9 mouse cellular contexts compared by ENCODE assay signal in the genomic region with DNA sequence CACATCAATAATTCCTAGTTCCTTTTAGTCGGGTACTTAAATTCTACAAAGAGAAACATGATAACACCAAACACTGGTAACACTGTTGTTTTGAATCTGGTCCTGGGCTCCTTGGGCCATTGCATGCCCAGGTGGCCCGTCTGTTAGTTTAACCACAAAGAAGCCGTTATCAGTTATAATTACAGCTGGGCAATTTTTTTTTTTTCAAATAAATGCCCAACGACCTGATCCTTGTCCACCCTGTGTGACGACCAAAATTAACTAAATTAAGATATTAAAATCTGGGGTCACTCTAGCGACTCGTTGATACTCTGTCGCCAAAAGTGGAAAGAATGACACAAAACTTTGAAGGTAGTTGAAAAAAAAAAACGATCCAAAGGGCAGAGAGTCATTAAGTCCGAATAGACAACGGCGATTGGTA. TPM values are rescaled to one million over a fixed set of nuclear protein-coding genes. Genes with fewer than 3 reads are reported as not detected.
DNase-seq lines count a peak whose midpoint lies in the region; ATAC-seq lines count a peak whose summit lies in the region.
"Had no signal": no experiment of that assay in that cellular context is flagged by ENCODE, and none has a peak within 500 bp of the region (broad histone marks: within the 10 kb centered on the region; RNA-seq: fewer than 3 reads in every experiment).

No protein-coding gene starts in this region.

- no peaks in the 10 kb centered on the region for H3K9me3 ChIP-seq in neural tube, embryonic 11.5 days (ENCODE audit: control insufficient read depth, low read length)
- H3K9me3 ChIP-seq in forebrain, embryonic 15.5 days = no peaks in the 10 kb centered on the region
- no peaks in the 10 kb centered on the region for H3K9me3 ChIP-seq in liver, embryonic 12.5 days (replicated peaks)
- H3K9me3 ChIP-seq in stomach, embryonic 16.5 days (replicated peaks; ENCODE audit: control insufficient read depth, low read length) = no peaks in the 10 kb centered on the region; the same call in 1 of the 2 replicates

- H3K4me3 ChIP-seq in neural tube, embryonic 11.5 days (ENCODE audit: low read depth, low read length) = no peak overlapping the region; the same call in none of the 2 replicates
- peak overlapping the region; percentile 58; the same call in 1 of the 2 replicates for H3K4me3 ChIP-seq in forebrain, embryonic 15.5 days
- H3K4me3 ChIP-seq in liver, embryonic 12.5 days = peak overlapping the region; percentile 72
- H3K4me3 ChIP-seq in stomach, embryonic 16.5 days (replicated peaks; ENCODE audit: low read length) = peak overlapping the region; percentile 60; the same call in 1 of the 2 replicates

- 0 out of 2 replicates have a peak, but pooled peaks cover 2% of the 10 kb centered on the region for H3K4me1 ChIP-seq in neural tube, embryonic 11.5 days (ENCODE audit: control insufficient read depth, insufficient read depth, low read length)
- H3K4me1 ChIP-seq in forebrain, embryonic 15.5 days = peaks cover 14% of the 10 kb centered on the region
- H3K4me1 ChIP-seq in liver, embryonic 12.5 days = peaks cover 18% of the 10 kb centered on the region
- peaks cover 14% of the 10 kb centered on the region for H3K4me1 ChIP-seq in stomach, embryonic 16.5 days (ENCODE audit: control insufficient read depth, insufficient read depth, low read length)

- no peaks in the 10 kb centered on the region for H3K27me3 ChIP-seq in neural tube, embryonic 11.5 days (ENCODE audit: control insufficient read depth, insufficient read depth, low read length)
- H3K27me3 ChIP-seq in forebrain, embryonic 15.5 days = no peaks in the 10 kb centered on the region
- no peaks in the 10 kb centered on the region for H3K27me3 ChIP-seq in liver, embryonic 12.5 days (replicated peaks)
- H3K27me3 ChIP-seq in stomach, embryonic 16.5 days (ENCODE audit: control insufficient read depth, insufficient read depth, low read length) = no peaks in the 10 kb centered on the region

- H3K36me3 ChIP-seq in neural tube, embryonic 11.5 days (ENCODE audit: control insufficient read depth, insufficient read depth, low read length) = no peaks in the 10 kb centered on the region
- H3K36me3 ChIP-seq in forebrain, embryonic 15.5 days = peaks cover 14% of the 10 kb centered on the region
- H3K36me3 ChIP-seq in liver, embryonic 12.5 days = 0 out of 2 replicates have a peak, but pooled peaks cover 2% of the 10 kb centered on the region
- H3K36me3 ChIP-seq in stomach, embryonic 16.5 days (ENCODE audit: control insufficient read depth, insufficient read depth, low read length) = no peaks in the 10 kb centered on the region

- H3K4me2 ChIP-seq in neural tube, embryonic 11.5 days (ENCODE audit: low read depth) = peak overlapping the region; percentile 88
- H3K4me2 ChIP-seq in forebrain, embryonic 15.5 days (replicated peaks) = peak overlapping the region; percentile 99
- H3K4me2 ChIP-seq in liver, embryonic 12.5 days = peak overlapping the region; percentile 100
- peak overlapping the region; percentile 98 for H3K4me2 ChIP-seq in stomach, embryonic 16.5 days (ENCODE audit: low read depth, low read length)

- DNase-seq in neural tube, embryonic 11.5 days (ENCODE audit: low spot score) = no peak
- DNase-seq in neural tube, embryonic 10.5 days (ENCODE audit: extremely low spot score, low spot score) = no peak
- no peak for DNase-seq in embryo, embryonic 10 days (ENCODE audit: low spot score)
- DNase-seq in natural killer cell, adult 2 months (ENCODE audit: low spot score in 2 of 2) = no peak
- DNase-seq in gastrocnemius, postnatal 10 days = no peak
- DNase-seq: retina, postnatal 1 day had no signal

- no peak overlapping the region for H3K27ac ChIP-seq in neural tube, embryonic 11.5 days (ENCODE audit: low read depth, low read length)
- H3K27ac ChIP-seq in forebrain, embryonic 15.5 days (replicated peaks) = no peak overlapping the region
- H3K27ac ChIP-seq in liver, embryonic 12.5 days = peak overlapping the region; percentile 93
- H3K27ac ChIP-seq in stomach, embryonic 16.5 days (ENCODE audit: low read length) = peak overlapping the region; percentile 29

- no peak for ATAC-seq in neural tube, embryonic 11.5 days (ENCODE audit: insufficient read depth, low FRiP score, low TSS enrichment)
- no peak for ATAC-seq in forebrain, embryonic 15.5 days (replicated peaks)
- ATAC-seq in liver, embryonic 12.5 days = no peak
- ATAC-seq in stomach, embryonic 16.5 days (ENCODE audit: insufficient read depth, low FRiP score) = no peak

- no peak overlapping the region for H3K9ac ChIP-seq in neural tube, embryonic 11.5 days (ENCODE audit: low read length)
- no peak overlapping the region for H3K9ac ChIP-seq in forebrain, embryonic 15.5 days (replicated peaks)
- H3K9ac ChIP-seq in liver, embryonic 12.5 days = peak overlapping the region; percentile 85
- H3K9ac ChIP-seq in stomach, embryonic 16.5 days (ENCODE audit: low read length) = no peak overlapping the region; the same call in 1 of the 2 replicates

- 6% methylated on average over 12 of the region's 12 CpGs for whole genome bisulfite sequencing in neural tube, embryonic 11.5 days
- WGBS in forebrain, embryonic 15.5 days = 16% methylated on average over 12 of the region's 12 CpGs
- WGBS in liver, embryonic 12.5 days (ENCODE audit: insufficient replicate concordance) = 4% methylated on average over 12 of the region's 12 CpGs
- 13% methylated on average over 12 of the region's 12 CpGs for WGBS in stomach, embryonic 16.5 days

RNA-seq across cellular contexts. Expression of gene Mnd1, which starts 0.9 kb away (rescaled TPM):
- 8.2 and 9.1 TPM in 2 replicates for polyA plus RNA-seq in neural tube, embryonic 11.5 days (2014; fragmentation: Nextera tagmentation; extraction: Ambion mirVana)
- polyA plus RNA-seq in forebrain, embryonic 15.5 days (2015; fragmentation: Nextera tagmentation; extraction: Ambion mirVana) = 2.5 and 3.9 TPM in 2 replicates
- polyA plus RNA-seq in liver, embryonic 12.5 days (2016; fragmentation: Nextera tagmentation; extraction: Ambion mirVana) = 12.3 and 12.8 TPM in 2 replicates
- 9.7 and 12.6 TPM in 2 replicates for polyA plus RNA-seq in stomach, embryonic 16.5 days (2015; fragmentation: Nextera tagmentation; extraction: Ambion mirVana)
- 1 to 10 TPM; 8.1 to 8.5 TPM for total RNA-seq in gastrocnemius, postnatal 10 days (2021)

RNA-seq across cellular contexts. Expression of gene Gm6525, which starts 19.2 kb away (rescaled TPM):
- 0.76 and 0.95 TPM in 2 replicates for polyA plus RNA-seq in neural tube, embryonic 11.5 days (2014; fragmentation: Nextera tagmentation; extraction: Ambion mirVana)
- polyA plus RNA-seq in forebrain, embryonic 15.5 days (2015; fragmentation: Nextera tagmentation; extraction: Ambion mirVana) = 3.3 and 4.2 TPM in 2 replicates
- polyA plus RNA-seq in liver, embryonic 12.5 days (2016; fragmentation: Nextera tagmentation; extraction: Ambion mirVana) = 0.30 TPM in 1 of 2 replicates, not detected in the other
- polyA plus RNA-seq in stomach, embryonic 16.5 days (2015; fragmentation: Nextera tagmentation; extraction: Ambion mirVana) = 0.60 and 0.70 TPM in 2 replicates
- total RNA-seq in gastrocnemius, postnatal 10 days (2021) = under 1 TPM in 1 of 2 experiments, not detected in 1; 0.31 TPM

Comparison
In these comparisons a context has a peak if more than half of its experiments do, and no peak if none do; other contexts are left out.
1. H3K27ac ChIP-seq: peak in liver, embryonic 12.5 days (single experiment) and stomach, embryonic 16.5 days (single experiment); none in neural tube, embryonic 11.5 days (single experiment) and forebrain, embryonic 15.5 days (single experiment).
2. Peak in every context shown above with its lines, with median percentiles within 50 percentile points of each other: H3K4me2 ChIP-seq.